Mouse (Mus musculus) right cerebral cortex, postnatal 36 days (tissue): Measurements from ENCODE around the gene Nxph3.
A peak's percentile ranks its signal among the peaks of the same experiment; 100 is the strongest.
"Not testable (repeated sequence)": the region's sequence is repeated elsewhere in the genome, so short reads cannot be mapped to it uniquely, and the experiment has no call there.

Source experiments
- DNase-seq, 2 experiments: peaks; one replicate each; pipeline ENCODE4 v3.0.0; 2022; ENCODE audit warnings: low spot score in 2 of 2, mixed read lengths in 1 of 2

Nxph3 gene

GRCm38 (mm10) chr11:95519299-95519698, 4.9 kb upstream of the Nxph3 start:
- no peak for DNase-seq

- DNase-seq, result no peak
These were observed 2.8 kb upstream of the Nxph3 start for GRCm38 (mm10) chr11:95517162-95517561.

- no peak for DNase-seq
These were observed 2.1 kb upstream of the Nxph3 start for GRCm38 (mm10) chr11:95516491-95516911.

- DNase-seq, result no peak
These were observed 1.3 kb upstream of the Nxph3 start for GRCm38 (mm10) chr11:95515376-95516323.

GRCm38 (mm10) chr11:95513461-95514297, 691 bp downstream of the Nxph3 start:
- no peak for DNase-seq

GRCm38 (mm10) chr11:95512383-95512782, 2.0 kb downstream of the Nxph3 start:
- DNase-seq, result no peak

- no peak for DNase-seq
These were observed 2.5 kb downstream of the Nxph3 start for GRCm38 (mm10) chr11:95511919-95512318.

- DNase-seq, result no peak
These were observed 3.7 kb downstream of the Nxph3 start for GRCm38 (mm10) chr11:95510631-95511030.

- no peak for DNase-seq
These were observed 5.1 kb downstream of the Nxph3 start for GRCm38 (mm10) chr11:95509126-95509717.

GRCm38 (mm10) chr11:95508211-95508926, 6.0 kb downstream of the Nxph3 start:
- DNase-seq, result no peak

GRCm38 (mm10) chr11:95507785-95508184, 6.6 kb downstream of the Nxph3 start:
- DNase-seq, result no peak

GRCm38 (mm10) chr11:95507041-95507716, 7.2 kb downstream of the Nxph3 start:
- DNase-seq, result no peak

- no peak for DNase-seq
These were observed 10.1 kb downstream of the Nxph3 start for GRCm38 (mm10) chr11:95504271-95504731.

GRCm38 (mm10) chr11:95503581-95504180, 10.7 kb downstream of the Nxph3 start:
- no peak for DNase-seq

- not testable (repeated sequence) for DNase-seq
These were observed 12.5 kb downstream of the Nxph3 start for GRCm38 (mm10) chr11:95501826-95502225.

GRCm38 (mm10) chr11:95500836-95501235, 13.5 kb downstream of the Nxph3 start:
- no peak for DNase-seq

GRCm38 (mm10) chr11:95500412-95500811, 14.0 kb downstream of the Nxph3 start:
- DNase-seq, result no peak

- no peak for DNase-seq
These were observed 16.4 kb downstream of the Nxph3 start for GRCm38 (mm10) chr11:95497921-95498320.

GRCm38 (mm10) chr11:95495883-95496282, 18.5 kb downstream of the Nxph3 start:
- no peak for DNase-seq

GRCm38 (mm10) chr11:95494374-95494773, 20.0 kb downstream of the Nxph3 start:
- DNase-seq, result peak in 1 of 2 experiments; percentile 24
